ENCODE assay signal across 8 mouse cellular contexts in the genomic region with DNA sequence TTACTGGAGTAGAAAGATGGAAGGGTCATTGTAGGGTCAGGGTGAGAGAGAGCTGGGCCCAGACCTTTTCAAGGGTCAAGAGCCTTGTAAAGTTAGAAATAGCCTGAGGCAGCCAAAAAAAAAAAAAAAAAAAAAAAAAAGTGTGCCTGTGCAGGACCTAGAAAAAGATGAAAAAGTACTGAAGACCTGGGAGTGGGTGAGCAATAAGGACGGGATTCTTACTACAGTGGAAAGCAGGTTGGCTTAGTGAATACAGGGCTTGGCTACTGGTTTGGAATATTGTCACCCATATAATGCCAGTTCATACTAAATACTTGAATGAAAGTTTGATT. TPM values are rescaled to one million over a fixed set of nuclear protein-coding genes. Genes with fewer than 3 reads are reported as not detected.
DNase-seq lines count a peak whose midpoint lies in the region; ATAC-seq and TF ChIP-seq lines count a peak whose summit lies in the region.

No protein-coding gene starts in this region.

- peak overlapping the region; percentile 100 for H3K4me3 ChIP-seq in kidney, embryonic 15.5 days (replicated peaks)
- no peak overlapping the region; the same call in 1 of the 2 replicates for H3K4me3 ChIP-seq in embryonic facial prominence, embryonic 11.5 days (ENCODE audit: low read depth, low read length)
- peak overlapping the region; percentile 92 for H3K4me3 ChIP-seq in intestine, embryonic 14.5 days (ENCODE audit: low read depth, low read length)
- peak overlapping the region; percentile 95 for H3K4me3 ChIP-seq in midbrain, postnatal 0 days (ENCODE audit: low read depth, low read length)

- no peak for TF ChIP-seq CTCF in midbrain, postnatal 0 days (IDR thresholded peaks at IDR 0.05)

- peaks cover 19% of the 10 kb centered on the region for H3K4me1 ChIP-seq in kidney, embryonic 15.5 days
- no peaks in the 10 kb centered on the region for H3K4me1 ChIP-seq in embryonic facial prominence, embryonic 11.5 days (ENCODE audit: control insufficient read depth, insufficient read depth, low read length)
- H3K4me1 ChIP-seq in intestine, embryonic 14.5 days (replicated peaks; ENCODE audit: control insufficient read depth, insufficient read depth, low read length) = peaks cover 8% of the 10 kb centered on the region
- H3K4me1 ChIP-seq in midbrain, postnatal 0 days (ENCODE audit: insufficient read depth, low read length) = peaks cover 9% of the 10 kb centered on the region; the same call in 1 of the 2 replicates

- H3K9me3 ChIP-seq in kidney, embryonic 15.5 days (replicated peaks) = no peaks in the 10 kb centered on the region
- H3K9me3 ChIP-seq in embryonic facial prominence, embryonic 11.5 days (replicated peaks; ENCODE audit: control insufficient read depth, low read length) = no peaks in the 10 kb centered on the region
- H3K9me3 ChIP-seq in intestine, embryonic 14.5 days (ENCODE audit: control insufficient read depth, low read length) = no peaks in the 10 kb centered on the region
- H3K9me3 ChIP-seq in midbrain, postnatal 0 days (ENCODE audit: low read length) = no peaks in the 10 kb centered on the region

- H3K9ac ChIP-seq in kidney, embryonic 15.5 days = 0 out of 2 replicates have a peak overlapping the region, but pooled peaks have one; percentile 99
- H3K9ac ChIP-seq in embryonic facial prominence, embryonic 11.5 days (replicated peaks; ENCODE audit: low read length) = no peak overlapping the region
- H3K9ac ChIP-seq in intestine, embryonic 14.5 days (ENCODE audit: low read length) = peak overlapping the region; percentile 98; the same call in 1 of the 2 replicates
- no peak overlapping the region for H3K9ac ChIP-seq in midbrain, postnatal 0 days (replicated peaks; ENCODE audit: low read length, poor library complexity, severe bottlenecking)

- no peak for DNase-seq in kidney, postnatal 25 days
- no peak for DNase-seq in embryonic facial prominence, embryonic 11.5 days (ENCODE audit: low spot score)
- no peak for DNase-seq in intestine, embryonic 14.5 days (ENCODE audit: low spot score)
- DNase-seq in midbrain, postnatal 0 days (ENCODE audit: low spot score) = no peak
- no peak for DNase-seq in adrenal gland, postnatal 25 days
- no peak for DNase-seq in layer of hippocampus, adult 18-20 months (ENCODE audit: low spot score in 2 of 2)
- DNase-seq in frontal cortex, postnatal 25 days (ENCODE audit: low spot score in 2 of 2) = no peak

- H3K36me3 ChIP-seq in kidney, embryonic 15.5 days = peaks cover 16% of the 10 kb centered on the region
- peaks cover 4% of the 10 kb centered on the region for H3K36me3 ChIP-seq in embryonic facial prominence, embryonic 11.5 days (replicated peaks; ENCODE audit: control insufficient read depth, insufficient read depth, low read depth, low read length)
- H3K36me3 ChIP-seq in intestine, embryonic 14.5 days (ENCODE audit: control insufficient read depth, insufficient read depth, low read length) = peaks cover 18% of the 10 kb centered on the region
- H3K36me3 ChIP-seq in midbrain, postnatal 0 days (ENCODE audit: insufficient read depth, low read length) = peaks cover 15% of the 10 kb centered on the region

- ATAC-seq in kidney, embryonic 15.5 days (replicated peaks; ENCODE audit: low FRiP score) = no peak
- no peak; the same call in 1 of the 2 replicates for ATAC-seq in embryonic facial prominence, embryonic 11.5 days (replicated peaks; ENCODE audit: insufficient number of reproducible peaks, low FRiP score, low TSS enrichment, low read depth)
- no peak for ATAC-seq in intestine, embryonic 14.5 days (replicated peaks; ENCODE audit: low FRiP score, low TSS enrichment, low read depth)
- ATAC-seq in midbrain, postnatal 0 days (ENCODE audit: low FRiP score) = no peak

- 68% methylated on average over 1 of the region's 1 CpGs for WGBS in kidney, embryonic 15.5 days
- WGBS in embryonic facial prominence, embryonic 11.5 days = 80% methylated on average over 1 of the region's 1 CpGs
- 69% methylated on average over 1 of the region's 1 CpGs for WGBS in intestine, embryonic 14.5 days
- 91% methylated on average over 1 of the region's 1 CpGs for WGBS in midbrain, postnatal 0 days

- peak overlapping the region; percentile 85 for H3K4me2 ChIP-seq in kidney, embryonic 15.5 days
- peak overlapping the region; percentile 24 for H3K4me2 ChIP-seq in embryonic facial prominence, embryonic 11.5 days (ENCODE audit: low read depth, low read length)
- H3K4me2 ChIP-seq in intestine, embryonic 14.5 days (ENCODE audit: low read length) = peak overlapping the region; percentile 75
- peak overlapping the region; percentile 89 for H3K4me2 ChIP-seq in midbrain, postnatal 0 days (ENCODE audit: low read depth, low read length, poor library complexity, severe bottlenecking)

- no peak overlapping the region for H3K27ac ChIP-seq in kidney, embryonic 15.5 days
- H3K27ac ChIP-seq in embryonic facial prominence, embryonic 11.5 days (replicated peaks; ENCODE audit: low read depth, low read length) = no peak overlapping the region
- peak overlapping the region; percentile 79; the same call in 1 of the 2 replicates for H3K27ac ChIP-seq in intestine, embryonic 14.5 days (ENCODE audit: low read depth)
- H3K27ac ChIP-seq in midbrain, postnatal 0 days (ENCODE audit: low read depth, low read length) = no peak overlapping the region

- no peaks in the 10 kb centered on the region for H3K27me3 ChIP-seq in kidney, embryonic 15.5 days
- H3K27me3 ChIP-seq in embryonic facial prominence, embryonic 11.5 days (ENCODE audit: control insufficient read depth, insufficient read depth, low read length) = no peaks in the 10 kb centered on the region
- H3K27me3 ChIP-seq in intestine, embryonic 14.5 days (replicated peaks; ENCODE audit: control insufficient read depth, insufficient read depth, low read length) = no peaks in the 10 kb centered on the region
- H3K27me3 ChIP-seq in midbrain, postnatal 0 days (ENCODE audit: insufficient read depth, low read length) = no peaks in the 10 kb centered on the region

RNA-seq across cellular contexts. Expression of a gene that starts 0.5 kb away (rescaled TPM):
- 7.3 and 7.9 TPM in 2 replicates for polyA plus RNA-seq in kidney, embryonic 15.5 days (2015; fragmentation: Nextera tagmentation; extraction: Ambion mirVana)
- polyA plus RNA-seq in embryonic facial prominence, embryonic 11.5 days (2014; fragmentation: Nextera tagmentation; extraction: Ambion mirVana) = 6.0 and 6.5 TPM in 2 replicates
- 6.1 and 7.1 TPM in 2 replicates for polyA plus RNA-seq in intestine, embryonic 14.5 days (2014; fragmentation: Nextera tagmentation; extraction: Ambion mirVana)
- total RNA-seq in midbrain, postnatal 0 days (2014; rRNA removed) = 12.4 and 16.9 TPM in 2 replicates
- polyA plus RNA-seq in midbrain, postnatal 0 days (2015; fragmentation: Nextera tagmentation; extraction: Ambion mirVana) = 1.8 and 3.9 TPM in 2 replicates
- 31.0 and 41.8 TPM in 2 replicates for total RNA-seq in adrenal gland, postnatal 25 days (2021)
- 10 to 100 TPM; 40.9 to 42.1 TPM for total RNA-seq in layer of hippocampus, adult 18-20 months (2021)

RNA-seq across cellular contexts. Expression of a gene that starts 32.7 kb away (rescaled TPM):
- 28.1 and 31.6 TPM in 2 replicates for polyA plus RNA-seq in kidney, embryonic 15.5 days (2015; fragmentation: Nextera tagmentation; extraction: Ambion mirVana)
- 46.3 and 47.1 TPM in 2 replicates for polyA plus RNA-seq in embryonic facial prominence, embryonic 11.5 days (2014; fragmentation: Nextera tagmentation; extraction: Ambion mirVana)
- polyA plus RNA-seq in intestine, embryonic 14.5 days (2014; fragmentation: Nextera tagmentation; extraction: Ambion mirVana) = 26.3 and 27.7 TPM in 2 replicates
- 68.2 and 72.9 TPM in 2 replicates for total RNA-seq in midbrain, postnatal 0 days (2014; rRNA removed)
- polyA plus RNA-seq in midbrain, postnatal 0 days (2015; fragmentation: Nextera tagmentation; extraction: Ambion mirVana) = 54.3 and 58.7 TPM in 2 replicates
- total RNA-seq in adrenal gland, postnatal 25 days (2021) = 10.8 and 13.3 TPM in 2 replicates
- 10 to 100 TPM; 41.0 to 42.1 TPM for total RNA-seq in layer of hippocampus, adult 18-20 months (2021)

RNA-seq across cellular contexts. Expression of a gene that starts 40.3 kb away (rescaled TPM):
- 45.4 TPM in 2 replicates for polyA plus RNA-seq in kidney, embryonic 15.5 days (2015; fragmentation: Nextera tagmentation; extraction: Ambion mirVana)
- 37.7 and 42.5 TPM in 2 replicates for polyA plus RNA-seq in embryonic facial prominence, embryonic 11.5 days (2014; fragmentation: Nextera tagmentation; extraction: Ambion mirVana)
- polyA plus RNA-seq in intestine, embryonic 14.5 days (2014; fragmentation: Nextera tagmentation; extraction: Ambion mirVana) = 34.5 and 37.6 TPM in 2 replicates
- total RNA-seq in midbrain, postnatal 0 days (2014; rRNA removed) = 74.4 and 94.0 TPM in 2 replicates
- polyA plus RNA-seq in midbrain, postnatal 0 days (2015; fragmentation: Nextera tagmentation; extraction: Ambion mirVana) = 32.8 and 40.2 TPM in 2 replicates
- total RNA-seq in adrenal gland, postnatal 25 days (2021) = 91.7 and 93.1 TPM in 2 replicates
- total RNA-seq in layer of hippocampus, adult 18-20 months (2021) = 10 to 100 TPM; 80.6 to 84.1 TPM

RNA-seq across cellular contexts. Expression of a gene that starts 45.0 kb away (rescaled TPM):
- polyA plus RNA-seq in kidney, embryonic 15.5 days (2015; fragmentation: Nextera tagmentation; extraction: Ambion mirVana) = 136 and 141 TPM in 2 replicates
- 180 and 186 TPM in 2 replicates for polyA plus RNA-seq in embryonic facial prominence, embryonic 11.5 days (2014; fragmentation: Nextera tagmentation; extraction: Ambion mirVana)
- polyA plus RNA-seq in intestine, embryonic 14.5 days (2014; fragmentation: Nextera tagmentation; extraction: Ambion mirVana) = 140 and 152 TPM in 2 replicates
- total RNA-seq in midbrain, postnatal 0 days (2014; rRNA removed) = 96.1 and 107 TPM in 2 replicates
- 109 and 110 TPM in 2 replicates for polyA plus RNA-seq in midbrain, postnatal 0 days (2015; fragmentation: Nextera tagmentation; extraction: Ambion mirVana)
- 88.2 and 97.6 TPM in 2 replicates for total RNA-seq in adrenal gland, postnatal 25 days (2021)
- 10 to 100 TPM; 87.1 to 90.9 TPM for total RNA-seq in layer of hippocampus, adult 18-20 months (2021)

Comparison
In these comparisons a context has a peak if more than half of its experiments do, and no peak if none do; other contexts are left out.
1. H3K4me2 ChIP-seq: peak in every context shown above with its lines; median percentile 89 in midbrain, postnatal 0 days; 85 in kidney, embryonic 15.5 days; 75 in intestine, embryonic 14.5 days; 24 in embryonic facial prominence, embryonic 11.5 days.
2. H3K9ac ChIP-seq: peak in kidney, embryonic 15.5 days (single experiment) and intestine, embryonic 14.5 days (single experiment); none in embryonic facial prominence, embryonic 11.5 days (single experiment) and midbrain, postnatal 0 days (single experiment).